In genomic region chr12:112742768-112743167, GRCm38 (mm10) we compare ENCODE assay signal across 8 mouse cellular contexts. TPM values are rescaled to one million over a fixed set of nuclear protein-coding genes. Genes with fewer than 3 reads are reported as not detected.
DNase-seq lines count a peak whose midpoint lies in the region; ATAC-seq and TF ChIP-seq lines count a peak whose summit lies in the region.

No protein-coding gene starts in this region.

- H3K4me2 ChIP-seq in embryonic facial prominence, embryonic 15.5 days (replicated peaks): no peak overlapping the region
- no peak overlapping the region for H3K4me2 ChIP-seq in midbrain, embryonic 15.5 days

- 52% methylated on average over 6 of the region's 6 CpGs for whole genome bisulfite sequencing in embryonic facial prominence, embryonic 15.5 days
- WGBS in midbrain, embryonic 15.5 days: 69% methylated on average over 6 of the region's 6 CpGs

- H3K36me3 ChIP-seq in embryonic facial prominence, embryonic 15.5 days: peaks cover 61% of the 10 kb centered on the region
- H3K36me3 ChIP-seq in midbrain, embryonic 15.5 days (replicated peaks): peaks cover 40% of the 10 kb centered on the region; the same call in 1 of the 2 replicates

- no peak for DNase-seq in left cerebral cortex, adult 2 months (ENCODE audit: extremely low spot score in 1 of 2, low spot score in 2 of 2)
- DNase-seq in left cerebral cortex, postnatal 36 days (ENCODE audit: low spot score in 2 of 2): no peak
- DNase-seq in heart, postnatal 14 days: peak; percentile 47 to 48
- no peak for DNase-seq in layer of hippocampus, adult 9-10 months (ENCODE audit: low spot score)
- no peak for DNase-seq in layer of hippocampus, adult 18-20 months (ENCODE audit: low spot score in 2 of 2)
- DNase-seq in layer of hippocampus, adult 11-12 months (ENCODE audit: low spot score): no peak

- H3K4me1 ChIP-seq in embryonic facial prominence, embryonic 15.5 days: peaks cover 35% of the 10 kb centered on the region
- H3K4me1 ChIP-seq in midbrain, embryonic 15.5 days: peaks cover 11% of the 10 kb centered on the region

- H3K9ac ChIP-seq in embryonic facial prominence, embryonic 15.5 days: peak overlapping the region; percentile 15; the same call in 1 of the 2 replicates
- peak overlapping the region; percentile 22; the same call in 1 of the 2 replicates for H3K9ac ChIP-seq in midbrain, embryonic 15.5 days

- intact Hi-C loops in left cerebral cortex, adult 2 months (cut with DNase I): no loop called here
- intact Hi-C loops in left cerebral cortex, postnatal 36 days (cut with DNase I): loop anchor here (5.0 kb wide), 1 partner anchor 55 kb away; no protein-coding TSS in a partner anchor
- intact Hi-C loops in heart, postnatal 14 days (cut with DNase I): no loop called here

- no peak for ATAC-seq in embryonic facial prominence, embryonic 15.5 days (ENCODE audit: insufficient number of reproducible peaks, low FRiP score, low TSS enrichment, low read depth)
- ATAC-seq in midbrain, embryonic 15.5 days (replicated peaks): no peak

- no peaks in the 10 kb centered on the region for H3K27me3 ChIP-seq in embryonic facial prominence, embryonic 15.5 days
- H3K27me3 ChIP-seq in midbrain, embryonic 15.5 days (replicated peaks): no peaks in the 10 kb centered on the region

- H3K27ac ChIP-seq in left cerebral cortex, adult 2 months: peak overlapping the region; percentile 77
- peak overlapping the region; percentile 84 for H3K27ac ChIP-seq in embryonic facial prominence, embryonic 15.5 days (replicated peaks)
- peak overlapping the region; percentile 34; the same call in 1 of the 2 replicates for H3K27ac ChIP-seq in midbrain, embryonic 15.5 days

- no peak overlapping the region for H3K4me3 ChIP-seq in left cerebral cortex, adult 2 months
- H3K4me3 ChIP-seq in embryonic facial prominence, embryonic 15.5 days (replicated peaks): no peak overlapping the region
- H3K4me3 ChIP-seq in midbrain, embryonic 15.5 days: no peak overlapping the region

- no peaks in the 10 kb centered on the region for H3K9me3 ChIP-seq in embryonic facial prominence, embryonic 15.5 days (replicated peaks)
- no peaks in the 10 kb centered on the region for H3K9me3 ChIP-seq in midbrain, embryonic 15.5 days

- TF ChIP-seq CTCF in left cerebral cortex, adult 2 months (IDR thresholded peaks at IDR 0.05): no peak

RNA-seq across cellular contexts. Expression of gene Pld4, which starts 17.7 kb away (rescaled TPM):
- total RNA-seq in left cerebral cortex, adult 2 months (2021): 10 to 100 TPM in 1 of 2 experiments, 1 to 10 TPM in 1; 7.4 to 10.1 TPM
- total RNA-seq in left cerebral cortex, postnatal 36 days (2021): 10 to 100 TPM in 1 of 2 experiments, 1 to 10 TPM in 1; 9.3 to 10.3 TPM
- 13.4 and 15.3 TPM in 2 replicates for polyA plus RNA-seq in embryonic facial prominence, embryonic 15.5 days (2015; fragmentation: Nextera tagmentation; extraction: Ambion mirVana)
- 1 to 10 TPM; 6.3 to 8.0 TPM for total RNA-seq in heart, postnatal 14 days (2021)
- polyA plus RNA-seq in midbrain, embryonic 15.5 days (2015; fragmentation: Nextera tagmentation; extraction: Ambion mirVana): 7.3 and 8.6 TPM in 2 replicates
- total RNA-seq in layer of hippocampus, adult 18-20 months (2021): 10 to 100 TPM; 10.2 to 11.0 TPM

RNA-seq across cellular contexts. Expression of gene Cep170b, which starts 22.5 kb away (rescaled TPM):
- 100 to 1,000 TPM; 280 to 294 TPM for total RNA-seq in left cerebral cortex, adult 2 months (2021)
- 100 to 1,000 TPM; 258 to 267 TPM for total RNA-seq in left cerebral cortex, postnatal 36 days (2021)
- 25.0 and 28.4 TPM in 2 replicates for polyA plus RNA-seq in embryonic facial prominence, embryonic 15.5 days (2015; fragmentation: Nextera tagmentation; extraction: Ambion mirVana)
- 1 to 10 TPM; 8.6 to 9.9 TPM for total RNA-seq in heart, postnatal 14 days (2021)
- 51.0 and 53.7 TPM in 2 replicates for polyA plus RNA-seq in midbrain, embryonic 15.5 days (2015; fragmentation: Nextera tagmentation; extraction: Ambion mirVana)
- 100 to 1,000 TPM; 192 to 208 TPM for total RNA-seq in layer of hippocampus, adult 18-20 months (2021)

RNA-seq across cellular contexts. Expression of gene Ahnak2, which starts 59.7 kb away (rescaled TPM):
- total RNA-seq in left cerebral cortex, adult 2 months (2021): 1 to 10 TPM; 8.1 to 8.2 TPM
- total RNA-seq in left cerebral cortex, postnatal 36 days (2021): 1 to 10 TPM; 6.1 to 6.8 TPM
- polyA plus RNA-seq in embryonic facial prominence, embryonic 15.5 days (2015; fragmentation: Nextera tagmentation; extraction: Ambion mirVana): 8.5 and 10.3 TPM in 2 replicates
- 10 to 100 TPM; 14.5 to 19.5 TPM for total RNA-seq in heart, postnatal 14 days (2021)
- polyA plus RNA-seq in midbrain, embryonic 15.5 days (2015; fragmentation: Nextera tagmentation; extraction: Ambion mirVana): 1.1 and 1.3 TPM in 2 replicates
- total RNA-seq in layer of hippocampus, adult 18-20 months (2021): 1 to 10 TPM; 3.4 to 3.8 TPM

Comparison
In these comparisons a context has a peak if more than half of its experiments do, and no peak if none do; other contexts are left out.
1. DNase-seq: peak in heart, postnatal 14 days (2 of 2); none in left cerebral cortex, adult 2 months (0 of 2), left cerebral cortex, postnatal 36 days (0 of 2), layer of hippocampus, adult 9-10 months (single experiment), layer of hippocampus, adult 18-20 months (0 of 2) and layer of hippocampus, adult 11-12 months (single experiment).
2. H3K27ac ChIP-seq: peak in every context shown above with its lines; median percentile 84 in embryonic facial prominence, embryonic 15.5 days; 77 in left cerebral cortex, adult 2 months; 34 in midbrain, embryonic 15.5 days.
3. RNA of gene Cep170b, which starts 22.5 kb away (total RNA-seq): 280 to 294 TPM in left cerebral cortex, adult 2 months, 258 to 267 TPM in left cerebral cortex, postnatal 36 days and 192 to 208 TPM in layer of hippocampus, adult 18-20 months; 8.6 to 9.9 TPM in heart, postnatal 14 days; every median in the first group is over 10 times any median in the second.